Mouse (Mus musculus): ENCODE results near the gene Crk.

Gene Crk

DNA sequence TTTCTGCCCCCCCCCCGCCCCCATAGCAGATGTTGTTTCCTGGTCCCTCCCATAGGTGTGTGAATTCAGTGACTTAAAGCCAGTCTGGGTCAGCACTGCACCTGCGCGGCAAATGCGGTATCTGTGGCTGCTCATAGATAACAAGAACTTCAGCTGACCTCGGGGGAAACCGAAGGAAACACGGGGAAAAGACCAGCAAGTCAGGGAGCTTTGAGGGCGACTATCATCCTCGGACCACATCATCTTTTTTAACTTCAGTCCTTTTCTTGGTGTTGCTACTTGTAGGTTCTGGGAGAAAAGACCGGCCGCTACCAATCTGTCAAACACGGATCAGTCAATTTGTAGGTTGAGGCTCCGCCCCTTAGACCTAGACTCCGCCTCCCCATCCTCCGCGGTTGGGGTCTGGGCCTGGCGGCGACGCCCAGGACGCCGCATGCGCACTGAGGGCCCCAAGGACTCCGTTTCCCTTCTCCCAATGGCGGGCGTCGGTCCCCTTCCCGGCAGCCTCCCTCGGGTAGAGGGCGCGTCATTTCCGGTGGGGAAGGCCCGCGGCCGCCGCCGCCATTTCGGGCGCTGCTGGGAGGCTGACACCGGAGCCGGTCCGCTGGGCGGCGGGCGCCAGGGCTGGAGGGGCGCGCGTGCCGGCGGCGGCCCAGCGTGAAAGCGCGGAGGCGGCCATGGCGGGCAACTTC, at the start of gene Crk:
Gene Crk, plus strand, starts transcription at position 513 of the 692 bp plus-strand sequence.
- peak; percentile 87 for DNase-seq (ENCODE audit: extremely low read depth, low read depth)

DNA sequence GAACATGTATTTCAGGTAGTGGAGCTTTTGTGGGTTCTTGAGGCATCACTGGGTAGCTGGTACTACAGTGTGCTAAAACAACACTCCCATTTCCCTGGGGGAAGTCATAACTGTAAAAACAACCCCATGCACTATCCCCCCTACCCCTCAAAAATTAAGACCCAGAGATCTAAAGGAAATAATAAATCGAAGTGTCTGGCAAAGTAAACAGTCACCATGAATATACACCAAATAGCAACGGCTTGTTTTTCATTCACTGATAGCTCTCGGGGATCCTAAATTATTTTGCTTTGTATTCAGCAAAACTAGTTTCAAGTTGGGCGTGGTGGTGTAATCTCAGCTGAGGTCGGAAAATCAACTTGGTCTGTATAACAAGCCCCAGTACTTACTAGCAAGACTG, 49.0 kb upstream of the Crk start:
- no peak for DNase-seq (ENCODE audit: extremely low read depth, low read depth)

DNA sequence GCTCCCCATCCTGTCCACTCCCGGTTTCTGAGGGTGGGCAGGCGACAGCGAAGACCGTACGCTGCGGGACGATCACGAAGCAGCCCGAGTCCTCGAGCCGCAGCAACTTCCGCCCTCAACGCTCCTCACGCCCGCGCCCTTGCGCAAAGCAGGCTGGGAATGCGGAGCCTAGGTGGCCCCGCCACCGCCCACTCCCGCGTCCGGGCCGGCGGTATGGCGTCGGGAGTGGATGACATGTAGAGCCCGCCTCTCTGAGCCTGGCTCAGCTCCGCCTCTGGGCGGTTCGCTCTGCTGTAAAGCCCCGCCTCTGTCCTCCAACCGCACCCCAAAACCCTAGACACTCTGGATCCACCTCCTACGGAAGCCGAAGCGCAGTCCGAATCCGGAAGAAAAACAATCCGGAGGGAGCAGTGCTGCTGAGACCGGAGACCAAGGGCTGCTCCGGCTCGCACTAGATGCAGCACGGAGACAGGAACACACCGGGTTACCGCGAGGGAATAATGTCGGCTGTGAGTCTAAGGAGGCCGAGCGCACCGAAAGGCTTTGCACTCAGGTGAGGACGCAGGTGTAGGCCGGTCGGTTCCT, 48.3 kb upstream of the Crk start, which contains the start of gene Inpp5k:
Gene Inpp5k, plus strand, starts transcription at position 344 of the 585 bp plus-strand sequence.
- DNase-seq (ENCODE audit: extremely low read depth, low read depth): peak; percentile 91

DNA sequence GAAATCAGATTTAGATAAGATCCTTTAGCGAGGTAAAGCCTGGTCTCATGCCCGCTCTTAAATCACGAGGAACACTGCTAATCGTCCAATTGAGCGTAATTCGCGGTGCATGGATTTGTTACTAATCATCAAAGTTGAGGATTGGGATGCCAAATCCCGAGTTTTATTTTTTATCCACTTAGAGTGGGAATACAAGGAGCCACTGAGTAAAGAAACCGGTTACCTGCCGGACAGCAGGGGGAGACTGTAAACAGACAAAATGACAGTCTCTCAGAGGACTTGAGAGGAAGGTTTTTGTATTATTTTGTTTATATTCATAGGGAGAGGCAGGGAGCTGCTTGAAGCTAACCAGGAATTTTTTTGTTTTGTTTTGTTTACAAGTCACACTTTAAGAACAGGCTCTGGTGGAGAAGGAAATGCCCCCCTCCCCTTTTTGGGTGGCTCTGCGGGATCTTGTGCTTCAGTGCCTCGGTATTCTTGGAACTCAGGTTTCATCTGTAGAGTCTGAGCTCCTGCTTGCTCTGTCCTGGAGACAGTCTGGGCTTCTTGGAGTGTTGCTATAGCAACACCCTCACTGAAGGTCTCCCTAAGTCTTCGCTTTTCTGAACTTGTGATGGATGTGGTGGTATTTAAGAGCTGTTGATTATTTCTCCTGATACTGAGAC, 47.4 kb upstream of the Crk start:
- DNase-seq (ENCODE audit: extremely low read depth, low read depth): no peak

DNA sequence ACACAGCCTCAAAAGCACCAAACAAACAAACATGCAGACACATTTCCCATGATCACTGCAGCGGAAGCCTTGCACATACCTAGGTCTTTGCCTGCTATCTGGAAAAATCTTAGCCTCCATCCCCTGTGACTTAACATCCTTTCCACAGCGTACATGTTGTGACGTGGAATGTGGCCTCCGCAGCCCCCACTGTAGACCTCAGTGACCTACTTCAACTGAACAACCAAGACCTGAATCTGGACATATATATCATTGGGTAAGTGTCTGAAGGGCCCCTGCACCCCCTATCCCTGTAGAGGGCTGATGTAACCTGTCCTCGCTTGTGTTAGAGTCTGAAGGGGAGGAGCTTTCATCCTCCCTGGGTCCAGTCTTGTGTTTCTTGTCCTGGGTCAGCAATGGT, 46.1 kb upstream of the Crk start:
- no peak for DNase-seq (ENCODE audit: extremely low read depth, low read depth)

DNA sequence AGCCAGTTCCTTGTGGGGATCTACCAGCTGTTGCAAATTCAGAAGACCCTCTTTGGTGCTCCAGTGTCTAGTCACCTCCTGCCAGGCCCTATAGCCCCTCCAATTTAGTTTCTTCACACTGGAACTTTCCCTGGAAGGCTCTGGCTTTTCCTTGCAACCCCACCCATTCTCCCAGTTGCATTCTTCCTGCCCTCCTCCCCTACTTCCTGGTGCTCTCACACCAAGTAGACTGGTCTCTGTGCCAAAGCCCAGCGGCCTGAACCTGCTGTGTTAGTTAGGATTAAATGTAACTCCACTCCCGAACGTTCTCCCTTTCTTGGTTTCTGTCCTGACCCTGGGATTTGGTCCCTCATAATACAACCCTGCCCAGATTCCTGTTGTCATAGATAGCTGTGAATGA, 44.3 kb upstream of the Crk start:
- DNase-seq (ENCODE audit: extremely low read depth, low read depth): no peak

DNA sequence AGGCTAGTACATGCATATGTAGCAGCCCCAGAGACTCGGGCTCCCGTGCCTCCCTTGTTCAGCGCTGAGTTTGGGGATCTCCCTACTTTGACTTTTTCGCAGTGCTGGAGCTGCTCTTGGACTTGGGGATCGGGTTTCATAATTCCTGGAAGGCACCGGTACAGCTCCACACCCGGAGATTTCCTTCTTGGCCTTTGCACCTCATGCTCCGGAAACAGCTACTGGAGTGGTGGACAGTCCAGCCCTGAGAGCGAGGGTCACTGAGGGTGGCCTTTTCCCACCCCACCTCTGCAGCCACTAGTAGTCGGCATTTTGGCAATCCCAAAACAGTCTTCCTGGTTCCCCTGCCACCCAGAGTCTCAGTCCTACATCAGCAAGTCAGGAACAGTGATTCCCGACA, 43.7 kb upstream of the Crk start:
- DNase-seq (ENCODE audit: extremely low read depth, low read depth): no peak

DNA sequence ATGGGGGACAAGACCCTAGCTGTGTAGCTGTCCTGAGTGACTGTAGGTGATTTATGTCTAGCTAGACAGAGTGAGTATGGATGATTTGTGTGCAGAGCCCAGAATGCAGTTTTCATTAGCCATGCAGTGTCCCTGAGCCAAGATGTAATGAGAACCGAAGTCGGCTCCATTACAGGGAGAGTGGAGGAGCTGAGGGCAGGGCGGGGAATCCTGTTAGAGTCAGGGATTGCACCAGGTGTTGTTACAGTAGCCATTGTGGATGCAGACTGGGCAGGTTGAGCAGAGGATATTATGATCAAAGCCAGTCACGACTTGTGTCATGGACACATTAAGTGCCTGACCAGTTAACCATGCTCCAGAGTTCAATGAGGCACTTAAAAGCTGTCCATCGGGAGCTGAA, 35.7 kb upstream of the Crk start:
- DNase-seq (ENCODE audit: extremely low read depth, low read depth): no peak

DNA sequence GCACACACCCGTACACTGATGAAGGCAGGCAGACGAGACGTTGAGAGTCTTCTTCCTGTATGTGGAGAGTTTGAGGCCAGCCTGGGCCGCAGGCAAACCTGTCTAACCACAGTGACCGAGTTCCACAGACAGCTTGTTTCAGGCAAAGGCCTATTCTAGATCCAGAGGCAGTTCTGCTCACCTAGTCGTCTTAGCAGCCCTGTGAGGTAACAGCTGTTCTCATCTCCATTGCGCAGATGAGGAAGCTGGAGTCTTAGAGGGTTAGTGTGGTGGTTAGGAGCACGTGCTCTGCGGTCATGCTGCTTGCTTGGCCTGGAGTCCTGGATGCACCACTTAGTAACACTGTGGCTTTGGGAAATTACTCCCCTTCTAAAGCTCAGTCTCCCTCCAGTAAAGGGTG, 34.4 kb upstream of the Crk start:
- DNase-seq (ENCODE audit: extremely low read depth, low read depth): no peak

DNA sequence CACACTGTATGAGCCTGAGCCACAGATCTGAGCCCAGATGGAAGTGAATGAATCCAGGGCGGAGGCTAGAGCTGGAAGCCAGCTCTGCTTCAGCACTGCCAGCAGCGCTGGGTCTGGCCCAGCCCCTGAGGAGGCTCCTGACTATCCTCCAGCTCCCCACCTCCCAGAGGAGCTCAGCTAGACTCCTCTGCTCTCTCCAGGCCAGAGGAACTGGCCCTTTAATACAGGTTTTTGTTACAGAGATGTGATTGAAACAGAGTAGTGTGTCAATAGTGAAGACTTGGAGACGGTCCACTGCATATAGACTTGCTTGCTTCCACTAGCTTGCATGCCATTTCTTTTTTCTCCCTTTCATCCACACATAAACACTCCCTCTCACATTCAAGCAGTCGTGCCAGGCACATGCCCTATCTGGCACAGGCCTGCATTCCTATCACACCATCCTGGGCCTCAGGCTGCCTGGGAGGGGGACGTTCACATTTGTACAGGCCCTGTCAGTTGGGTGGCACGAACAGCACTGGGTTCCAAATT, 31.3 kb upstream of the Crk start:
- DNase-seq (ENCODE audit: extremely low read depth, low read depth): no peak

DNA sequence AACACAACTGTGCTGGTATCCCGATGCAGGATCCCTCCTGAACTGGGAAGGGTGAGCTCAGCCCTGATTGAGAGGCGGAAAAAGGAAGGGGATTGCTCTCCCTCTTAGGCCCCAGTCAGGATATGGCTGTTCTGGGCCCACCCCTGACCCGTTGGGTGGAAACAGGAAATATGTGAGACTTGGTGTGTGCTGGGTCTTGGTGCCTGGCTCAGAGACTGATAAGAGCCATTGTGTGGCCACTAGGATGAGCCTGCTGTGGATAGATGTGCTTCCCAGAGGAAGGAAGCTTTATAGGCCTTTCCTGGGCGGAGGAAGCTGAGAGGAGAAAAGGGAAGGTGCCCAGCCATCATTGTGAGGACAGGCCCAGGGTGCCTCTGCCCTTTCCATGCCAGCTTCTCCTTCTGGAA, 29.9 kb upstream of the Crk start:
- peak; percentile 56 for DNase-seq (ENCODE audit: extremely low read depth, low read depth)

DNA sequence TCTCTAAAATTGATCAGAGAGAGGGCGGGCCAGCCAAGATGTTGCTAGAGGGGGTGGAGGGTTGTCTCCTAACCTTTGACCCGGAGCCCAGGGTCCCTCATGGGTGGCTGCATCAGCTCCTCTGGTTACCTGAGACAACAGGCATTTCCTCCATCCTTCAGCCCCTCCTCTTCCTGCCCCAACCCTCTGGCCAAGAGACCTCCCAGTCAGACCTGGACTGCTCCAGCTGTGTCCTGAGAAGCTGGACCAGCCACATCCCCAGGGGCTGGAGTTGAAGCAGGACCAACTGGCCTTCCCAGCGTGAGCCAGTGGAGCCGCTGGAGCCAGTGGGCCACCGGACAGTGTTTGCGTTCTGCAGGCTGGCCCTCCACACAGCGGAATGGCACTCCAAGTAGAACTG, 28.7 kb upstream of the Crk start, which contains the start of gene Myo1c:
Gene Myo1c, plus strand, starts transcription at position 194 of the 400 bp plus-strand sequence.
- no peak for DNase-seq (ENCODE audit: extremely low read depth, low read depth)

DNA sequence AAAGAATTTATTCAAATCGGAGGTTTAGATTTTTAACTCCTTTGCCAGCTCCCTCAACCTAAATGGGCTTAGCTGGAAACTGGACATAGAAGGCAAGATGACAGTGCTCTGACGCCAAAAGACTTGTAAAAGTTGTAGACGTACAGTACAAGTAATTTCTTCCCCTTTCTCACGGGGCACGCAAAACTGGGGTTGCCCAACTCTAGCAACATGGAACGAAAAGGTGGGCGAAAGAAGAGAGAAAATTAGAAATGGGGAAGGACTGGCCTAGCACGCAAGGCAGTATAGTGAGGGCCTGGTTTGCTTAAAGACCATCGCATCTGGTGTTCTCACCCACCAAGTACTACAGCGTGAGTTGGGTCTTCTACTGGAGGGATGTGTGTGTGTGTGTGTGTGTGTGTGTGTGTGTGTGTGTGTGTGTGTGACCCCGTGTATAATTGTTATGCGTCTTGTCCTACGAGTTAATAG, 28.1 kb upstream of the Crk start:
- DNase-seq (ENCODE audit: extremely low read depth, low read depth): no peak

DNA sequence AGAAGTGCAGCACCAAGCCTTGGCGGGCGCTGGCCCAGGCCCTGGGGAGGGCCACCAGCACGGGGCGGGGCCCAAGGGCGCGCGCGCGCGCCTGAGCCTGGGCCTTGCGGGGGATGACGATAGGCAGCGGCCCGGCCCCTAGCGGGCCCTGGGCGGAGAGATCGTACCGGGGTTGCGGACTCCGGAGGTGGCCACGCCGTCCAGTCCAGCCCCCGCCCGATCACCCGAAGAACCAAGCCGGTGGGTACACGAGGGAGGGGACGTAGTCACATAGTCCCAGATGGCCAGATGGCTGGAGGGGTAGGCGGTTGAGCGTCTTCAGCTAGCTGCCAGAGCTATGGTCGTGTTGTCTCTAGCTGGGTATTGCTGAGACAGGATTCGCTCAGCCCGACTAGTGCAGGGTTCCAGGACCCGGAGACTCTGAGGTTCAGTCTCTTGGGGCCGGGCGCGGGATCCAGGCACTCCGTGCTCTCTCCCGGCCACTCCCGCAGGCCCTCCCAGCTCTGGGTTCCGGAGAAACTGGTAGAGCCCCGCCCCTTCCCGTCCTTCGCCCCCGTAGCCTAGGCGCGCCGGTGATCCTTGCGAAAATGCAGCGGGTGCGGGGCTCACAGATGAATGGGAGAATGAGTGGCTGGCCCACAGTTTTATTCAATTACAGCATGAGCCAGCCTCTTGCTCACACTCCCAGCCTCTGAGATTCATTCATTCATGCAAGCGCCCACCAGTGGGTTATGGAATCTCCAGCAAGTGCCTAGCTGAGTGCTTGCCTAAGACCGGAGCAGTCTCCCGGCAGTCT, 27.4 kb upstream of the Crk start:
- peak; percentile 64 for DNase-seq (ENCODE audit: extremely low read depth, low read depth)

DNA sequence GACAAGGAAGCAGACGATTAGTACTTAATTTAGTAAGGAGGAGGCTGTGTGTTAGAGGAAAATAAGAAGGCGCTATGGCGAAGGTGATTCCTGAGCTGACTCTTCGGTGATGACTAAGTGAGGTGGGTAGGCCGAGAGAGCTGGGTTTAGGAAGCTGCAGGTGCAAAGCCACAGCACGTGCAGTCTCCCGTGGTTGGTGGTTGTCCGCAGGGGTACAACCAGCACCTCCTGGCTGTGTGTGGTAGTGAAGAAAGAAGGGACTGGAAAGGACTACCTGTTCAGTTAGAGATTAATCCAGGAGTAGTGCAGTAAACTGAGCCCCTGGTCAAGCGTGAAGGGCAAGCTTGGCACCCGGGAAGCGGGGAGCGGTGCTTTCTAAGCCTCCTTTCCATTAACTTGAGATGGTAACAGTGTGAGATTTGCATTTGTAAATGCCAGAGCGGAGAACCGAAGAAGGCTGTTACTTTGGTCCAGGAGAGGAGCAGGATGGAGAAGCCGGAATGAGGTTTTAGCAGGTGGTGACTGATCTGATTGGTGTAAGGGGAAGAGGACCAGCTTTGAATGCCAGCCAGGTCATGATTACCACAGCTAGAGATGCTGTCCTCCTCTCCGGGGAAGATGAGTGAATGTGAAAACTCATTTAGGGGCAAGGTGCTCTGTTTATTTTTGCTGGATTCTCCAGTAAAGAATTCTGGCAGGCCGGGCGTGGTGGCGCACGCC, 26.7 kb upstream of the Crk start:
- no peak for DNase-seq (ENCODE audit: extremely low read depth, low read depth)

DNA sequence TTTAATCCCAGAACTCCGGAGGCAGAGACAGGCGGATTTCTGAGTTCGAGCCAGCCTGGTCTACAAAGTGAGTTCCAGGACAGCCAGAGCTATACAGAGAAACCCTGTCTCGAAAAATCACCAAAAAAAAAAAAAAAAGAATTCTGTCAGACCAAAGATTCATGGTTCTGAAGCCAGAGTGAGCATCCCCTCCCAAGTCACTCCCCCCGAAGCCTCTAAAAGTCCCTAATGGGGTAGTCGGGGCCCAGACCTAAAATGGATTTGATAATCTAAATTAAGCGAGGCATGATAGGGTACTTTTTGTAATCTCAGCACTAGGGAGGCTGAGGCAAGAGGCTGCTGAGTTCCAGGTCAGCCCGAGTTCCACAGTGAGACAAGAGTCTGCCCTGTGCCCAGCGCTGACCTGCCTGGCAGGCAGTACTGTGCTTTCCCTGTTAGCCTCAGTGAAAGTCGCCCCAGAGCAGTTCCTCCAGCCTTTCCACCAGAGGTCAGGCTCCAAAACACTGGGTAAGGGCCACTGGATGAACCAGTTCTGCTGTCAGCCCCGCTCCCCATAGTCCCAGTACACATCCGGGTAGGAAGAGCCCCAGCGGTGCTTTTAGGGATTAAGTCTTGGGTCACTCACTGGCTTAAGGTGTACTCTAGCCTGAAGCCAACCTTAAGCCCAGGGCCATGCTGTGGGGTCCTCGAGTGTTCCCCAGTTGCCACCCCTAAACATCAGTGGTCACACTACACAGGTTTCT, 25.9 kb upstream of the Crk start:
- no peak for DNase-seq (ENCODE audit: extremely low read depth, low read depth)

DNA sequence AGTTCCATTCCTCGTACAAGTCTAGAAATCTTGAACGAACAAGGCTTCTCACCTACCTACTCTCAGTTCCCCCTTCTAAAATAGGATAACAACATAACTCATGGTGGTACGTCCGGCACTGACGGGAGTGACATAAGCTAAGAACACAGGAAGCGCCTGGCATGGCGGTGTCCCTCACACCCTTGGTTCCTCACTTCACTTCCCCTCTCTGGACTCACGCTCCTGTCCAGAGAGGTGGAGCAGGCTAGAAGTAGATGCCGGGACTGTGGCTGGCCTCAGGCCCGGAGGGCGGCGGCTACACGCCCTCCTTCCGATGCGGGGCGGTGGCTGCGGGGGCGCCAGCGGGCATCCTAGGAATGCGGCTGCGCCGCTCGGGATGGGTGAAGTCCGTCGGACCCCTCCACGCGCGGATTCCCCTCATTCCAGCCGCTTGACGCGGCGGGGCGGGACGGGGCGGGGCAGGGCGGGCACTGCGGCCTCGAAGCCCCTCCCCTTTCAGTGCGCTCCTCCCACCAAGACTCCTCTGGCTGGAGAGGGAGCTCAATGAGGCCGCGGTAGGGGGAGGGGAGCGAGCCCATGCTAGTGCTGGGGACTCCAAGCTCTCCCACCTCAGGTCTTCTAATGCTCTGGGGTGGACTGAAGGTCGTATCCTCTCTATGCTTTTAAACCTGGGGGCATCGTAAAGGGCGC, 25.1 kb upstream of the Crk start:
- DNase-seq (ENCODE audit: extremely low read depth, low read depth): peak; percentile 71

DNA sequence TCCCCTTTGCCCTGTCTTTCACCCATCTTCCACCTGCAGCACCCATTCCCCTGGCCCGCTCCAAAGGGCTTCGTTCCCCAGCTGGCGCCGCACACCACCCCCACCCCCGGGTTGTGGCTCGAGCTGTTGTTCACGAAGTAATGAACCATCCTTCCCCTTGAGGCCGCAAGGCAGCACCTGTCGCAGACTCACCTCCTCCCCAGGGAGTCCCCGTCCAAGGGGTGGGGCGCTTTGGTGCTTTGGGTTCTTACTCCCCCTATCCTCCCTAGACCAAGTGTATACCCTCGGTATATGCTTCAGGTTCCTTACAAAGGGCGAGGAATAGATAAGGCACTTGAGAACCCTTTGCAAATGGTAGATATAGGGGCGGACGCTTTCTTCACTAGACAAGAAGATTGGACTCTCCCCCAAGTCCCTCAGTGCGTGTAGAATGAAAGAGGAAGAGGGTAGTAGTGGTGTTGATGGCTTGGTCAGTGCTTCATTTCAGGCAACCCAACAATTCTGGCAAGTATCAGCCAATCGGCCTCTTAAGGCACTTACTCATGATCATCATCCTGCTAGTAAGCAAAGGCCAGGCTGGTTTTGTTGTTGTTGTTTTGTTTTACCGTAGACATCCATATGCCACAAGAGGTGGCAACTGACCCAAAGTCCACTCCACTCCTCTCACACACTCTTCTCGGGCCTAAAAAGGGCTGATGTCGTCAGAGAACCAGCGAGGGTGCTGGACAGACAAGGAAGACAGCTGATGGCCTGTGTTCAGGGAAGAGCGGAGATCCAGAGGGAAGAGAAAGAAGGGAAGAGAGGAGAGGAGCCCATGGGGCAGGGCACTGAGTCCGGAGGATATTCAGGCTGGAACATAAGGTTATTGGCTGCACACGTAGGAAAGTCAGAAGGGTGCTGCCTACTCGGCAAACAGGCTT, 24.3 kb upstream of the Crk start:
- DNase-seq (ENCODE audit: extremely low read depth, low read depth): peak; percentile 89
